Mouse (Mus musculus): Measurements from ENCODE around the gene Hoxa1.

GRCm38 (mm10) chr6:52165441-52166370, 7.6 kb upstream of the Hoxa1 start:
- TF ChIP-seq CTCF (IDR thresholded peaks at IDR 0.05; ENCODE audit: extremely low read depth, insufficient read depth, insufficient read length, insufficient replicate concordance): no peak
- TF ChIP-seq POLR2A (IDR thresholded peaks at IDR 0.05; ENCODE audit: low read depth, low read length): no peak

All from spleen, adult 2 months (tissue).